Mouse (Mus musculus): ENCODE results near the gene Ftl1.

- TF ChIP-seq CTCF (conservative IDR thresholded peaks at IDR 0.05; ENCODE audit: low read length): no peak
- no peak for TF ChIP-seq NANOG (IDR thresholded peaks at IDR 0.05; ENCODE audit: borderline replicate concordance, low read length)
Measured at GRCm38 (mm10) chr7:45420615-45420919, 39.1 kb downstream of the Ftl1 start, which contains the start of gene Lhb.

Data from E14TG2a.4 (cell line).